Mouse (Mus musculus) lung, postnatal 14 days (tissue): ENCODE measurements at regions not wholly inside any gene's neighbourhood (a gene's known extent, or its start where the extent isn't known, plus 50 kb on each side); places are given as distances from the start of the nearest gene placed in this dataset.

ENCODE experiments used
- DNase-seq: peaks from one replicate; pipeline ENCODE4 v3.0.0; 2021

GRCm38 (mm10) chr9:68072624-68073023 is 232.4 kb downstream of the Vps13c start:
- DNase-seq, result no peak

- no peak for DNase-seq
These were observed 237.1 kb downstream of the Vps13c start for GRCm38 (mm10) chr9:68077329-68077728.

- DNase-seq, result no peak
These were observed 243.1 kb downstream of the Vps13c start for GRCm38 (mm10) chr9:68083341-68083740.

DNA sequence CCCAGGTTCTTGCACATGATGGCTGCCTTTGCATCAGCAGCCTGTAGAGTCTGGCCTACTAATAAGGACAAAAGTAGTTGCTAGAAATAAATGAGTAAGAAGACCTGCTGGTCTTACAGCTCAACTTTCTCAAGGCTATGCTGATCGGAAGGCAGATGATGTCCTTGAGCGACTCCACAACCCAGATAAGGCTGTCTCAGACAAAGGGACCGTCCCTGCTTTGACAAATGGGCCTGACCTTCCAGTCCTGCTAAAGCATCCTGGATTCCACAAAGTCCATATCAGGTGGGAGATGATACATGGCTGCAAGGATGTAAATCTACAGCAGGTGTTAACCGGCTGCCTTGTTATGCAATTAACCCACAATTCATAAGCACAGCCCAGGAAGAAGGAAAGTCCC is 244.8 kb downstream of the Vps13c start:
- DNase-seq, result no peak

DNA sequence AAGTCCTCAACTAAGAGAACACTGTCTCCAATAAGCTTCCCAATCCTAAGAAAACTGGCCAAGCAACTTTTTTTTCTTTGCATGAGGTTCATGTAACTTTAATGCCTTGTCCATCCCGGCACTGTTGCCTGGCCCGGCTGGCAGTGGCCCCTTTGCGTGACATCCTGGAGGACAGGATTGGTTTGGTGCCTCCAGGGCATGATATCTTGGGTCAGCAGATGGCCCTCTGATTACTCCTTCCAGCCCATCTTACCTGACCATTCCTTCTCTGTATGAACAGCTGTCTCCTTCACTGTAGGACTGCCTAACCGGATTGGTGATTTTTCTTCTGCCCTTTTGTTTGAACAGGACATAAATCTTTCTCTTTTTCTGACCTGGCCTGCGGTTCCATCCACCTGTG is 254.4 kb downstream of the Vps13c start:
- no peak for DNase-seq

- DNase-seq, result no peak
These were observed 269.6 kb downstream of the Vps13c start for GRCm38 (mm10) chr9:68109841-68110240.

GRCm38 (mm10) chr9:68115151-68115690 is 275.0 kb downstream of the Vps13c start:
- DNase-seq, result no peak

DNA sequence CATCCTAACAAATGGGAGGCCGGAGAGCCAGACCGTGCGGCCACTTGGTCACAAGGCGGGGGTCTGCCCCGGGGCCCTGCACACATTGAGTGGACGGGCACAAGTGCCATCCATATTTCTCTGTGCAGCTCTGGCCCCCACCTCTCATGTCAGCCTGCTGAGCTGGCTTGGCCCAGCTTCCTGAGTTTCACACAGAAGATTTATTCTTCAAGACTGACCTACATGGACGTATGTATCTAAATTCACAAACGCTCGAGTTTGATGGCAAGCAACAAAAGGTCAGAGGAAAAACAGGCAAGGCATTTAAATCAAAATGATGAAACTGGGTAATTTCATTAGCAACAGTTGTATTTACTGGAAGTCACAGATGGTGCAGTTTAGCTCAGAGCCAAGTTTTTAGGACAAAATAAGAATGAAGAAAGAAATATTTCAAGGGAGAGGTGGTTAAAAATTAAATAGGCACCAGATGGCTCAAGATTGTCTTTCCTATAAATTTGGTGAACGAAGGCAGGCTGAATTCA is 276.1 kb downstream of the Vps13c start:
- DNase-seq, result no peak

DNA sequence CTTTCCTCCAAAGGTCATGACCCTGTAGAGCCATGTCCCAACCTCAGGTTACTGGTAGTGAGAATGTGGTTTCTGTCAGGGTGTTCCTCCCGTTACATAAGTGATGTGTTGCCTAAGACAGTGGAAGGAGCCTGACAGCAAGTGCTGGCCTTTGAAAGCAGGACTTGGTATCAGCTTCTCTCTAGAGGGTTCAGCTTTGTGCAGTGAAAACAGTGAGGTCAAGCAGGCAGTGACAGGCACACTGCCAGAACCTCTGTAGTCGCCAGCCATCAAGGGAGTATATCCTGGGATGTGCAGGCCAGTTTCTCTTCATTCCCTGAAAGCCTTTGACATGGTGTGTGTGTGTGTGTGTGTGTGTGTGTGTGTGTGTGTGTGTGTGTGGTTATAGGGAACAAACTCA is 278.1 kb downstream of the Vps13c start:
- DNase-seq, result no peak

GRCm38 (mm10) chr9:68122266-68122665 is 282.1 kb downstream of the Vps13c start:
- DNase-seq, result no peak

DNA sequence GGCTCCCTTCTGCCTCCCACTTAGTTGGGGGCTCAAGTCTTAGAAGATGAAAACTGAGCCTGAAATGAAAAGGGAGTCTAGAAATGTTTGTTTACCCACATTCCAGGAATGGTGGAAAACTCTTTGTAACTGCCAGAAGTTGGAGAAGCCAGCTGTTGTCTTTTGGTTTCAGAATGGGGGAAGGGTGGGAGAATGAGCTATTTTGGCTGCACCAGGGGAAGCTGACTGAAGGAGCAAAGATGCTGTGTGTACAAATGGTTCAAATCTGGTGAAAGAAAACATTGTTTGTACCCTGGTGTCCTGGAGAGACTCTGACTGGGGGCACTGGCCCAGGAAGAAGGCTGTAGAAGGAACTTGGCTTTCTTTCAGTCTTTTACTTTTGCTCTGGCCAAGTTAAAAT is 291.1 kb downstream of the Vps13c start:
- DNase-seq, result peak; percentile 30

DNA sequence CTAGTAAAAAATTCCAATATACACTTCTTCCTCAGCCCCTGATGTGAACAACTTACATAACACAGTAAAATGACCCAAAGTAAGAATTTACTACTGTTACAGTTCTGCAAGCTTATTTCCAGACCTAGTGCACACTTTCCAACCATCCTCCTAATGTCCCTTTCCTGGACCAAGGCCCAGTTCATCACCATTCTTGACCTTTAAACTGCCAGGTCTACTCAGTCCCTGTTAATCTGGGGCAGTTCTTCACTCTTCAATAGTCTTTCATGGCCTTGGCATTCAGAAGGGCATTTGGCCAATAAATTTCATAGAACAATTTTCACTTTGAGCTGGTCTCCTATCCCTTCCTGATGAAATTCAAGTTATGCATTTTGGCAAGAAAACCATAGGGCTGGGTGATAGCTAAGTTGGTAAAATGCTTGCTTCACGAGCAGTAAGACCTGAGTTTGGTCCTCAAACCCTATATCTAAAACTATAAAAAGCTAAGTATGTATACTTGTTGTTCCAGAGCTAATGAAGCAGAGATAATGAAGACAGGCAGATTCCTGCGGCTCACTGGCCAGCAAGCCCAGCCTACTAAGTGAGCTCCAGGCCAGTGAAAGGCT is 295.4 kb downstream of the Vps13c start:
- DNase-seq, result no peak

DNA sequence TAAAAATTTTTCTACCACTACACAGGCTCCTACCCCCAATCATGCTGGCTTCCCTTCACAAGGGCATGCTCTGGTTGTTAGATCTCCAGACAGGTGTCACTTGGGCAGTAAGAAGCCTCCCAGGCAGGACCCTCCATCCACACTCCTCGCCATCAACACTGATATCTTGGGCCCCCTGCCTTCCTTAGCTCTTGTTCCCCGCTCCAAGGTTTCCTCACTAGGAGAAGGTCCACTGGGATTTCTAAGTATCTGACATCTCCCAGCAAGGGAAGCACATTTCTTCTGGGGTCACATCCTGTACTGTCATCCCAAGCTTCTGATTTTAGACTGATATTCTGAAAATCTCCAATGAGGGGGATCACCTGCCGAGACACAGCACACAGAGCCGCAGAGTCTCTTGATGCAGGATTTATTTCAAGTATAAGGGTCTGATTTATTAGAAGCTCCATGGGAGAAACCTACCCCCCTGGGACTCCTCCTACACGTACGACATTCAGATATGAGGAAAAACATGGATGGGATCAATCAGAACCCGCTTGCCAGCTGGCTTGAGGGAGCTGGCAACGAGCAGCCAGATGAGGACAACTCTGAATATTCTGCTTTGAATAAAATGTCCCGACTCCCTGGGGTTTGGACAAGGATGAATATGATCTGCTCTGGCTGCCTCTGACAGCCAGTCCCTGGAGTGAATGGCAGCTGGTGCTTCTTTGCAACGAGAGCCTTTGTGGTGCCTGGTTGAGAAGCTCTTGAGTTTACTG is 322.8 kb downstream of the Vps13c start:
- DNase-seq, result peak; percentile 2

GRCm38 (mm10) chr9:68166556-68166955 is 326.4 kb downstream of the Vps13c start:
- DNase-seq, result no peak

DNA sequence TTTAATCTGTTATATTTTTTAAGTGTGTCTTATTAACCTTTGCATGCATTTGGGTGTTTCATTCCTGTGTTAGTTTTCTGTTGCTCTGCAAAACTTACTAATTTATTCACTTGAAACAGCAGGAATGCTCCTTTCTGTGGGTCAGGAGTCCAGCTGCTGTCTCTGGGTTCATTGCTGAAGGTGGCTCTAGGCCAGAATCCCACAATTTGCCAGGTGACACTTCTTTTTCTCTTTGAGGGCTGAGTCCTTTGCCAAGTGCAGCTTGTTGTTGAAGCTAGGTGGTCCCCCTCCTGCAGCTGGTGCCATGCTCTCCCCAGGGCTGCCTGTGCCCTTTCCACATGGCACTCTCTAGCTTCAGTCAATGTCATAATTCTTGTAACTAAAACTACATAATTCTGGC is 348.7 kb downstream of the Vps13c start:
- no peak for DNase-seq

- DNase-seq, result no peak
These were observed 359.6 kb downstream of the Vps13c start for GRCm38 (mm10) chr9:68199831-68200230.

- DNase-seq, result no peak
These were observed 360.8 kb downstream of the Vps13c start for GRCm38 (mm10) chr9:68201031-68201430.

GRCm38 (mm10) chr9:68225694-68226093 is 385.5 kb downstream of the Vps13c start:
- DNase-seq, result no peak

DNA sequence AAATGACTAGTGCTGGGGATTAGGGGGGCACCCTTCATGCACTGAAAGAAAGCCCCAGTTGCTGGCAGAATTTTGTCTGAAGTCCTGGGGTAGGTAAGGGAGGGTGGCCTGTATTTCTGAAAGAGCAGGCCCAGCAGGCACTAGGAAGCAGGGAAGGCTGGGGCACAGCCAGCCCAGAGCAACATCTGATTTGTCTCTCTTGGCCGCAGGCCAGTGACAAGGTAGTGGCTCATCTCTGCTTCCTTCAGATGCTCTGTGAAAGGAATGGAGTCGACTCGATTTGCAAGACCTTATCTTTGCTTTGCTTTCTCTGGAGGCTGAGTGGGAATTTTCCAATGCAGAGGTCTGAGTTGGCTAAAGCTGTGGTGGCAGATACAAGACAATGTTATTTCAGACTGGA is 390.9 kb downstream of the Vps13c start:
- DNase-seq, result no peak

DNA sequence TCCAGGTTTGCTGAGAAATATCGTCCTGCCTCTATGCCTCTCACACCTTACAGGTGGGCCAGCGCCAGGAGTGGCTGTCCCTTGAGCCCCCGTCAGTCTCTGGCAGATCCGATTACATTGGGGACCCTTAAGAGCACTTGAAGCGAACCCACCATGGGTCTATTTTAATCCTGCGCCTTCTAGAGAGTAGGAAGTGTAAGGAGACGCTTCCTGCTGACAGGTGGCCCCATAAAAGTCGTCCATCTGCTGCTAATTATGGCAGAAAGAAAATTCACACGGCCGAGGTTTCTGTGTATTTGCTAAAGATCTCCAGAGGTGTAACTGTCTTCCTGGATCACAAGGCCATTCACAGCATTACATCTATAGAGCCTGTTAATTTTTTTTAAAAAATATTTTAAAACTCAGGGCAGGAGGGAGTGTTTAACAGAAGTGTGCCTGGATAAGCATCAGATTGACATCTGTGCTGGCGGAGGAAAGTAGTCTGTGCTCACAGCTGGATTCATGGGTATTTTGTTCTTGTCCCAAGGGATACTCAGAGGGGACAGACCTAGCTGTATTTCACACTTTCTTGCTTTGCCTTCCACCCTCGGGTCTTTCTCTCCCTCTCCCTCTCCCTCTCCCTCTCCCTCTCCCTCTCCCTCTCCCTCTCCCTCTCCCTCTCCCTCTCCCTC is 394.9 kb downstream of the Vps13c start:
- DNase-seq, result no peak

- DNase-seq, result no peak
These were observed 398.9 kb downstream of the Vps13c start for GRCm38 (mm10) chr9:68239121-68239520.

DNA sequence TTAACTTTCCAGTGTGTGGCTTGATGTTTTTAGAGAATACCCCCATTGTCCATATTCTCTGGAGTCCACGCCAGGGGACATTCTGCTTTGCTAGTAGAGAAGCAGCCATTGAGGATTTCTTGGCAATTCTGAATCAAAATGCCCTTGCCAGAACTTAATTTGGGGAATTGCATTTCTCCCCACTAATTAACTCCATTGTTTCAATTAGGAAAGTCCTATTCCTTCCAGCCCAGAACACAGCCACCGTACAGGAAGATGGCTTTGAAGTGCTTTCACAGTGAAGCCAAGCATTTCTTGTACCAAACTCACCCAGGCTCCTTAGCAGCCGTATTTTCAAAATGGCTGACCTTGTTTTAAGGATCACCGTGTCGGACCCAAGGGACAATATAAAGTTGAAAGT is 399.4 kb downstream of the Vps13c start:
- no peak for DNase-seq

DNA sequence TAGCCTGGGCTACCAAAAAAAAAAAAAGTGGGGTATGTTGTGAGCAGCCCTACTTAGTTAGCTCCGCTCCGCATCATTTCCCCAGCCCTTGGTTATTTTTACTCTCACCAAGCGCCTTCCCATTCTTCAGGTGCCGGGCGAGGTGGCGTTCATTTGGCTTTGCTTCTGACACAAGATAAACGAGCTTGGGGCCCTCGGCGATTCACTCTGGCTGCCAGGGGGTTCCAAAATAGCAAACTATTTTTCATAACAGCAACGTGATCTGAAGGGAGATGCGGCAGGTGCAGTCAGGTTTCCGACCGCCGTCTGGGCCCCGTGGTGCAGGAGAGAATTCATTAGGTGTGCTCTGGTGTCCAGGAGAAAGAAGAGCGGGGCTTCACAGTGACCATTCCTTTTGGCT is 403.6 kb upstream of the Rora start:
- no peak for DNase-seq

- DNase-seq, result no peak
These were observed 399.4 kb upstream of the Rora start for GRCm38 (mm10) chr9:68254218-68254617.
